Mouse (Mus musculus) thymus, adult 2 months (tissue): ENCODE data around the gene Cyp2ab1.

Experiments used
- CTCF ChIP-seq: fragments of 200-500 bp; IDR thresholded peaks from 2 replicates; pipeline ENCODE4 v1.5.1; 2012; ENCODE audit warnings: mild to moderate bottlenecking, control low read depth, low read length, moderate library complexity, borderline replicate concordance; ENCODE audit not compliant: control insufficient read depth, poor library complexity, insufficient read depth; ENCODE audit errors: extremely low read depth
- POLR2A ChIP-seq: fragments of 200-500 bp; IDR thresholded peaks from 2 replicates; pipeline ENCODE4 v1.6.1; 2012; ENCODE audit warnings: mild to moderate bottlenecking, low read length, control low read depth, moderate library complexity; ENCODE audit not compliant: control insufficient read depth, poor library complexity, insufficient read depth; ENCODE audit errors: extremely low read depth

DNA sequence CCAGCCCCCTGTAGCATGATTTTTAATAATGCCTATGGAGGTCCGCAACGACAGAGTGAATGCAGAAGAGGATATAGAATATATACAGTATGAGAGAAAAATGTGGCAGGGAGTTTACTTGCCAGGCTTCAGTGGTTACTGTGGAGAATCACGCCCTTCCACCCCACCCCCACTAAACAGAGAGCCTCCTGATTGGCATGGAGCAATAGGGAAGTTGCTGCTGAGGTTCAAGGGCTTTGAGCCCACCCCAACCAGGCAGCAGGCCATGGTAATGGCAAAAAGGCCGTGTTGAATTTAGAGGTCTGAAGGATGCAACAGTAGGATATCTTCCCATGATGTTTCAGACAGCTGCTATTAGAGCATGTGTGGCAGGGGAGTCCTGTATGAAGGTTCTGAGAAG is 53.9 kb downstream of the Cyp2ab1 start:
- no peak for TF ChIP-seq CTCF
- TF ChIP-seq POLR2A, result no peak
